Mouse (Mus musculus) kidney, adult 9 months (tissue): Measurements from ENCODE around the gene Hlcs.

Experiments used
- DNase-seq: peaks from one replicate; pipeline ENCODE4 v3.0.0; 2022

Gene Hlcs

GRCm38 (mm10) chr16:94150125-94151103, 163.0 kb downstream of the Hlcs start:
- DNase-seq, result no peak

- no peak for DNase-seq
Observed at GRCm38 (mm10) chr16:94148139-94148538, 165.2 kb downstream of the Hlcs start.

- DNase-seq, result no peak
Observed at GRCm38 (mm10) chr16:94143325-94143724, 170.0 kb downstream of the Hlcs start.

GRCm38 (mm10) chr16:94140746-94141145, 172.6 kb downstream of the Hlcs start:
- no peak for DNase-seq

- DNase-seq, result no peak
Observed at GRCm38 (mm10) chr16:94134218-94134617, 179.2 kb downstream of the Hlcs start.

GRCm38 (mm10) chr16:94128236-94128835, 185.0 kb downstream of the Hlcs start:
- no peak for DNase-seq

GRCm38 (mm10) chr16:94126200-94126599, 187.2 kb downstream of the Hlcs start:
- DNase-seq, result no peak

GRCm38 (mm10) chr16:94125172-94125981, 188.0 kb downstream of the Hlcs start:
- DNase-seq, result no peak

- DNase-seq, result peak; percentile 23
Observed at GRCm38 (mm10) chr16:94123247-94123646, 190.1 kb downstream of the Hlcs start.

GRCm38 (mm10) chr16:94122347-94122746, 191.0 kb downstream of the Hlcs start:
- no peak for DNase-seq

GRCm38 (mm10) chr16:94118394-94118793, 195.0 kb downstream of the Hlcs start:
- DNase-seq, result no peak

GRCm38 (mm10) chr16:94117333-94117732, 196.0 kb downstream of the Hlcs start:
- DNase-seq, result no peak

GRCm38 (mm10) chr16:94114693-94115092, 198.7 kb downstream of the Hlcs start:
- no peak for DNase-seq

- DNase-seq, result no peak
Observed at GRCm38 (mm10) chr16:94113160-94113559, 200.2 kb downstream of the Hlcs start.

GRCm38 (mm10) chr16:94097724-94098455, 215.5 kb downstream of the Hlcs start:
- no peak for DNase-seq

- no peak for DNase-seq
Observed at GRCm38 (mm10) chr16:94096479-94096878, 216.9 kb downstream of the Hlcs start.

GRCm38 (mm10) chr16:94095109-94095822, 218.1 kb downstream of the Hlcs start:
- no peak for DNase-seq

- DNase-seq, result no peak
Observed at GRCm38 (mm10) chr16:94094251-94095108, 218.9 kb downstream of the Hlcs start.

- no peak for DNase-seq
Observed at GRCm38 (mm10) chr16:94093151-94093863, 220.1 kb downstream of the Hlcs start.

- no peak for DNase-seq
Observed at GRCm38 (mm10) chr16:94092511-94093150, 220.7 kb downstream of the Hlcs start.
